Mouse (Mus musculus): ENCODE measurements around the gene Traf3ip3. TPM values are rescaled to one million over a fixed set of nuclear protein-coding genes. Genes with fewer than 3 reads are reported as not detected.

Gene Traf3ip3
- total and polyA plus RNA-seq, 3 experiments = 5.2 to 9.7 TPM; not detected in 1

- no peak overlapping the region for H3K4me3 ChIP-seq (ENCODE audit: control insufficient read depth in 1 of 2, insufficient read depth in 1 of 2, low read depth in 2 of 2, low read length in 2 of 2)
- H3K27ac ChIP-seq (ENCODE audit: control insufficient read depth, low read depth, low read length) = no peak overlapping the region
- no peak for TF ChIP-seq KAT2A (conservative IDR thresholded peaks at IDR 0.05; ENCODE audit: low read depth, low read length)
- no peak for TF ChIP-seq ETS1 (IDR thresholded peaks at IDR 0.05; ENCODE audit: low read depth, low read length)
- no peak for TF ChIP-seq UBTF (IDR thresholded peaks at IDR 0.05; ENCODE audit: borderline replicate concordance, insufficient read depth, low read depth, low read length)
- TF ChIP-seq TAL1 (IDR thresholded peaks at IDR 0.05; ENCODE audit: low read length) = no peak
- no peak for TF ChIP-seq MAZ (IDR thresholded peaks at IDR 0.05; ENCODE audit: low read depth, low read length)
- no peak for TF ChIP-seq MAFK (IDR thresholded peaks at IDR 0.05; ENCODE audit: borderline replicate concordance, low read depth, low read length)
- H3K4me1 ChIP-seq (ENCODE audit: control insufficient read depth in 1 of 2, insufficient read depth in 2 of 2, low read length in 2 of 2) = no peaks in the 10 kb centered on the region
- H3K9me3 ChIP-seq (replicated peaks; ENCODE audit: insufficient read depth, low read length) = no peaks in the 10 kb centered on the region
- no peak for DNase-seq (ENCODE audit: low read depth, low spot score)
- no peak overlapping the region for H3K9ac ChIP-seq (ENCODE audit: control insufficient read depth, low read depth, low read length, poor library complexity, severe bottlenecking)
- H3K36me3 ChIP-seq (ENCODE audit: control insufficient read depth in 1 of 2, insufficient read depth in 2 of 2, low read length in 2 of 2) = peaks cover 0 to 9% of the 10 kb centered on the region in 2 experiments; a peak in 2 of 4 replicates
- peaks cover 0 to 2% of the 10 kb centered on the region in 2 experiments; a peak in 2 of 4 replicates for H3K27me3 ChIP-seq (ENCODE audit: control insufficient read depth in 1 of 2, insufficient read depth in 2 of 2, low read length in 2 of 2)
- H3K79me2 ChIP-seq (ENCODE audit: control insufficient read depth, insufficient read depth, low read length, poor library complexity) = no peaks in the 10 kb centered on the region
Measured at GRCm38 (mm10) chr1:193153561-193153960, 47.9 kb downstream of the Traf3ip3 start.

GRCm38 (mm10) chr1:193152872-193153271 lies 48.6 kb downstream of the Traf3ip3 start, which contains the start of gene Irf6:
Gene Irf6, plus strand, starts transcription at chr1:193153111.
- H3K36me3 ChIP-seq (ENCODE audit: control insufficient read depth in 1 of 2, insufficient read depth in 2 of 2, low read length in 2 of 2) = peaks cover 0 to 9% of the 10 kb centered on the region in 2 experiments; a peak in 2 of 4 replicates
- TF ChIP-seq GABPA (IDR thresholded peaks at IDR 0.05; ENCODE audit: low read depth, low read length) (no peak), BHLHE40 (IDR thresholded peaks at IDR 0.05; ENCODE audit: borderline replicate concordance, low read depth, low read length) (no peak), JUND (IDR thresholded peaks at IDR 0.05; ENCODE audit: low read depth, low read length) (no peak), MAZ (IDR thresholded peaks at IDR 0.05; ENCODE audit: low read depth, low read length) (no peak), NRF1 (IDR thresholded peaks at IDR 0.05; ENCODE audit: insufficient read depth, low read depth, low read length, poor library complexity, severe bottlenecking) (no peak), USF1 (IDR thresholded peaks at IDR 0.05; ENCODE audit: low read depth, low read length) (no peak), POLR2A (IDR thresholded peaks at IDR 0.05; ENCODE audit: control insufficient read depth in 1 of 2, insufficient read depth in 1 of 2, low read depth in 1 of 2, low read length in 2 of 2, poor library complexity in 1 of 2) (no peak), ZKSCAN1 (IDR thresholded peaks at IDR 0.05; ENCODE audit: low read depth, low read length) (no peak), EP300 (IDR thresholded peaks at IDR 0.05; ENCODE audit: low read depth in 1 of 2, low read length in 2 of 2) (no peak), SMC3 (IDR thresholded peaks at IDR 0.05; ENCODE audit: low read depth, low read length) (no peak), POLR2AphosphoS5 (IDR thresholded peaks at IDR 0.05; ENCODE audit: borderline replicate concordance, low read depth, low read length) (no peak), CHD1 (IDR thresholded peaks at IDR 0.05; ENCODE audit: low read depth, low read length) (no peak), E2F4 (IDR thresholded peaks at IDR 0.05; ENCODE audit: borderline replicate concordance, low read depth, low read length) (no peak), TAL1 (IDR thresholded peaks at IDR 0.05; ENCODE audit: low read length) (no peak), KAT2A (conservative IDR thresholded peaks at IDR 0.05; ENCODE audit: low read depth, low read length) (no peak), USF2 (IDR thresholded peaks at IDR 0.05; ENCODE audit: borderline replicate concordance in 1 of 2, insufficient read depth in 1 of 2, low read depth in 1 of 2, low read length in 2 of 2) (no peak)
- no peak within 1 kb of the TSS for H3K4me3 ChIP-seq (ENCODE audit: control insufficient read depth in 1 of 2, insufficient read depth in 1 of 2, low read depth in 2 of 2, low read length in 2 of 2)
- H3K4me1 ChIP-seq (ENCODE audit: control insufficient read depth in 1 of 2, insufficient read depth in 2 of 2, low read length in 2 of 2) = no peaks in the 10 kb centered on the region
- H3K9ac ChIP-seq (ENCODE audit: control insufficient read depth, low read depth, low read length, poor library complexity, severe bottlenecking) = peak within 1 kb of the TSS; percentile 21; the same call in 1 of the 2 replicates
- no peak within 1 kb of the TSS for H3K27ac ChIP-seq (ENCODE audit: control insufficient read depth, low read depth, low read length)
- DNase-seq (ENCODE audit: low read depth, low spot score) = peak; percentile 68
- peaks cover 3% of the 10 kb centered on the region in 2 experiments; a peak in 3 of 4 replicates for H3K27me3 ChIP-seq (ENCODE audit: control insufficient read depth in 1 of 2, insufficient read depth in 2 of 2, low read length in 2 of 2)
- H3K9me3 ChIP-seq (replicated peaks; ENCODE audit: insufficient read depth, low read length) = no peaks in the 10 kb centered on the region
- H3K79me2 ChIP-seq (ENCODE audit: control insufficient read depth, insufficient read depth, low read length, poor library complexity) = no peaks in the 10 kb centered on the region

Measured in MEL (cell line).